Mouse (Mus musculus): Measurements from ENCODE around the gene Pycr2. TPM values are rescaled to one million over a fixed set of nuclear protein-coding genes. Genes with fewer than 3 reads are reported as not detected.

The Pycr2 gene
- polyA plus RNA-seq, 1 experiment from 2014 or later, result 113 TPM

DNA sequence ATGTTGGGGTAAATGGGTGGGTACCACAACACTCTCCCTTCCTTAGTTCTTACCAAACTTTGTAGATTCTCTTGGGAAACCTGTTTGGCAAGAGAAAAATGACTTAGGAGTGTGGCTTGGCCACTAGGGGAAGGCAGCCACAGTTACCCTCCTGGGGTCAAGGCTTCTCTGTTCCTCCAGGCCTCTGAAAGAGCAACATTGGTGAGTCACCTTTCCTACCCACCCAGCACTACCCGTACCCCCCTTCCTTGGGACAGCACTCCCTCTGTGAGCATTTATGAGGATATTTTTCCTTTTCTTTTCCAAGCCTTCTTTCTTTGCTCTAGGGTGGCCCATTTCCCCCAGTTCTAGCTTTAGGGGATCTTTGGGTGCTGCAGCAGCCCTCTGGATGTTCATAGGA, 39.8 kb downstream of the Pycr2 start:
- no peak for ATAC-seq (ENCODE audit: low FRiP score, low read depth)
- Histone ChIP-seq H3K36me3 (peaks cover 15% of the 10 kb centered on the region), H3K4me1 (peaks cover 59% of the 10 kb centered on the region), H3K4me2 (replicated peaks) (peak overlapping the region; percentile 87), H3K27ac (peak overlapping the region; percentile 95; the same call in 1 of the 2 replicates), H3K27me3 (peaks cover 24% of the 10 kb centered on the region), H3K4me3 (peak overlapping the region; percentile 90; the same call in 1 of the 2 replicates), H3K9me3 (no peaks in the 10 kb centered on the region), H3K9ac (no peak overlapping the region)
- WGBS, result 60% methylated on average over 1 of the region's 1 CpGs

- 61% methylated on average over 4 of the region's 4 CpGs for WGBS
- peak overlapping the region; percentile 60 for H3K4me2 ChIP-seq (replicated peaks)
- peak overlapping the region; percentile 13; the same call in 1 of the 2 replicates for H3K4me3 ChIP-seq
- peak overlapping the region; percentile 43; the same call in 1 of the 2 replicates for H3K9ac ChIP-seq
- peaks cover 59% of the 10 kb centered on the region for H3K4me1 ChIP-seq
- H3K27ac ChIP-seq, result peak overlapping the region; percentile 95
- H3K27me3 ChIP-seq, result peaks cover 24% of the 10 kb centered on the region
- ATAC-seq (ENCODE audit: low FRiP score, low read depth), result no peak
- peaks cover 22% of the 10 kb centered on the region for H3K36me3 ChIP-seq
- H3K9me3 ChIP-seq, result no peaks in the 10 kb centered on the region
Observed at GRCm38 (mm10) chr1:180944553-180944952, 40.5 kb downstream of the Pycr2 start.

DNA sequence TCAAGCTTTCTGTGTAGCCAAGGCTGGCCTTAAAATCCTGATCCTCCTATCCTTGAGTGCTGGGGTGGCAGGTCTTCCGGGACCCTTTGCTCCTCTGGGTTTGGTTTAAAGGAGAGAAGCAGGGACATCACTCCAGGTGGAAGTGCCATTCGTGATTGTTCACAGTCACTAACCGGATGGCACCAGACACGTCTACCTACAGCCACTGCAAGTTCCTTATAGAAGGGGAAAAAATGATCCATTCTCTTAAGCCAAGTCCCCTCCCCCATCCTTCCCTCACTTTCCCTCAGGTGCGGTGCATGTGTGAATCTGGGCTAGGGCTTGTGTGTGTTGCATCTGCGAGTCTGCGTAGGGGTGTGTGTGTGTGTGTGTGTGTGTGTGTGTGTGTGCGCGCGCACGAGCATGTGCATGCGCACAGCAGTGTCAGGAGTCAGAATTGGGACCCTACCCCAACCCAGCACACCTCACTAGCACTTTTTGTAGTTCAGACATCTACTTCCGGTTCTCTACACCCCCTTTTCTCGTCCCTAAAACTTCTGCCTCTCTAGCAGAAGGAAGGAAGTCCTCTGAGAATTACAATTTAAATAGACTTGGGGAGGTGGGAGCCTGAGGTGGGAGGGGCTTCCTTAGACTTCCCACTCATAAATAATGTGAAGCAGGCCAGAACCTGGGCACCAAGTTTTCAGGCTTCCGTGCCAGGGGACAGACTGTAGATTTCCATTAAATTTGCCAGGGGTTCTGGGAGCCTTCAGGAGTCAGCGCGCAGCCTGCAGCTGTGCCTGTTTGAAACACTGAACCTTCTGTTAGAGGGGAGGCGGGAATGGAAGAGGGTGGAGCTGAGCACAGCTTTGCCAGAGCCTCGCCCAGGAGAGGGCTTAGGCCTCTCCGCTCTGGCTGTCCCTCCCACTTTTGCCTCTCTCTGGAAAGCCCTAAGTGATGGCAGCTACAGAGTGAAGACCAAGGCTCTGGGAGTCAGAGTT, 41.2 kb downstream of the Pycr2 start:
- 19% methylated on average over 20 of the region's 20 CpGs for WGBS
- Histone ChIP-seq H3K4me3 (peak overlapping the region; percentile 13), H3K27me3 (peaks cover 18% of the 10 kb centered on the region), H3K9me3 (no peaks in the 10 kb centered on the region), H3K4me1 (peaks cover 59% of the 10 kb centered on the region), H3K9ac (peak overlapping the region; percentile 43), H3K4me2 (replicated peaks) (peak overlapping the region; percentile 60), H3K27ac (peak overlapping the region; percentile 95), H3K36me3 (peaks cover 29% of the 10 kb centered on the region)
- ATAC-seq (ENCODE audit: low FRiP score, low read depth), result peak; percentile 89

DNA sequence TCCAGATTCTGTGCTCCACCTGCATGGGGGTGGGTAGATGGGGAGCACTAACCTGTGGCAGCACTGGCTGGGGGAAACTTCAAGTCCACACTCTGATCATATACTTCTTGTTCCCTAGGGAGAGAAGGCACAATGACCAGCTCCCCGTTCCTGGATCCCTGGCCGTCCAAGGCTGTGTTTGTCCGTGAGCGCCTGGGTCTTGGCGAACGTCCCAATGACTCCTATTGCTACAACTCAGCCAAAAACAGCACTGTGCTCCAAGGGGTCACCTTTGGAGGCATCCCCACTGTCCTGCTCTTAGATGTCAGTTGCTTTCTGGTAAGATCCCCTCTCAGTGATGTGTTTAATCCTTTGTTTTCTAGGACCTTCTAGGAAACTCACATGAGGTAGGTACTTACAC, 42.4 kb downstream of the Pycr2 start:
- 81% methylated on average over 6 of the region's 6 CpGs for WGBS
- Histone ChIP-seq H3K27ac (peak overlapping the region; percentile 95), H3K9me3 (no peaks in the 10 kb centered on the region), H3K4me3 (no peak overlapping the region), H3K36me3 (peaks cover 34% of the 10 kb centered on the region), H3K4me1 (peaks cover 52% of the 10 kb centered on the region), H3K9ac (no peak overlapping the region), H3K4me2 (replicated peaks) (peak overlapping the region; percentile 60), H3K27me3 (peaks cover 7% of the 10 kb centered on the region; the same call in 1 of the 2 replicates)
- no peak for ATAC-seq (ENCODE audit: low FRiP score, low read depth)

- Histone ChIP-seq H3K27me3 (no peaks in the 10 kb centered on the region), H3K4me3 (no peak overlapping the region), H3K4me1 (peaks cover 7% of the 10 kb centered on the region; the same call in 1 of the 2 replicates), H3K36me3 (peaks cover 81% of the 10 kb centered on the region), H3K27ac (no peak overlapping the region), H3K9me3 (no peaks in the 10 kb centered on the region), H3K9ac (no peak overlapping the region), H3K4me2 (replicated peaks) (no peak overlapping the region)
- ATAC-seq (ENCODE audit: low FRiP score, low read depth), result no peak
- WGBS, result 77% methylated on average over 6 of the region's 6 CpGs
Observed at GRCm38 (mm10) chr1:180952085-180952746, 48.1 kb downstream of the Pycr2 start.

- no peak for ATAC-seq (ENCODE audit: low FRiP score, low read depth)
- H3K27ac ChIP-seq, result no peak overlapping the region
- H3K27me3 ChIP-seq, result no peaks in the 10 kb centered on the region
- H3K9ac ChIP-seq, result no peak overlapping the region
- H3K4me3 ChIP-seq, result no peak overlapping the region
- WGBS, result 91% methylated on average over 5 of the region's 5 CpGs
- H3K4me2 ChIP-seq (replicated peaks), result no peak overlapping the region
- no peaks in the 10 kb centered on the region for H3K9me3 ChIP-seq
- H3K36me3 ChIP-seq, result peaks cover 87% of the 10 kb centered on the region
- H3K4me1 ChIP-seq, result peaks cover 4% of the 10 kb centered on the region; the same call in 1 of the 2 replicates
Observed at GRCm38 (mm10) chr1:180952808-180953207, 48.7 kb downstream of the Pycr2 start.

GRCm38 (mm10) chr1:180956401-180956800, 52.3 kb downstream of the Pycr2 start:
- 93% methylated on average over 8 of the region's 8 CpGs for WGBS
- no peak overlapping the region for H3K27ac ChIP-seq
- H3K4me3 ChIP-seq, result no peak overlapping the region
- H3K36me3 ChIP-seq, result peaks cover 87% of the 10 kb centered on the region
- peaks cover 4% of the 10 kb centered on the region; the same call in 1 of the 2 replicates for H3K4me1 ChIP-seq
- H3K9ac ChIP-seq, result no peak overlapping the region
- H3K4me2 ChIP-seq (replicated peaks), result no peak overlapping the region
- ATAC-seq (ENCODE audit: low FRiP score, low read depth), result no peak
- H3K27me3 ChIP-seq, result no peaks in the 10 kb centered on the region
- H3K9me3 ChIP-seq, result no peaks in the 10 kb centered on the region

GRCm38 (mm10) chr1:180956973-180957381, 52.9 kb downstream of the Pycr2 start:
- Histone ChIP-seq H3K27me3 (no peaks in the 10 kb centered on the region), H3K9me3 (no peaks in the 10 kb centered on the region), H3K4me2 (replicated peaks) (no peak overlapping the region), H3K27ac (no peak overlapping the region), H3K4me1 (peaks cover 4% of the 10 kb centered on the region; the same call in 1 of the 2 replicates), H3K9ac (no peak overlapping the region), H3K4me3 (no peak overlapping the region), H3K36me3 (peaks cover 89% of the 10 kb centered on the region)
- ATAC-seq (ENCODE audit: low FRiP score, low read depth), result no peak
- 88% methylated on average over 8 of the region's 8 CpGs for WGBS

Other genes with a start within 250 kb of the Pycr2 start
- 0.34 and 0.46 TPM in 2 replicates for gene Mixl1, start 207.3 kb upstream of the Pycr2 start, polyA plus RNA-seq (2015; fragmentation: Nextera tagmentation; extraction: Ambion mirVana)
- 25.0 and 25.4 TPM in 2 replicates for gene Acbd3, start 178.2 kb upstream of the Pycr2 start, polyA plus RNA-seq (2015; fragmentation: Nextera tagmentation; extraction: Ambion mirVana)
- gene H3f3a, start 90.3 kb upstream of the Pycr2 start, polyA plus RNA-seq (2015; fragmentation: Nextera tagmentation; extraction: Ambion mirVana), result 3,132 and 3,199 TPM in 2 replicates
- 39.3 and 40.7 TPM in 2 replicates for gene Sde2, start 53.2 kb upstream of the Pycr2 start, polyA plus RNA-seq (2015; fragmentation: Nextera tagmentation; extraction: Ambion mirVana)
- gene Lefty2, start 11.2 kb upstream of the Pycr2 start, polyA plus RNA-seq (2015; fragmentation: Nextera tagmentation; extraction: Ambion mirVana), result 0.27 TPM in 2 replicates
- gene Lefty1, start 30.7 kb downstream of the Pycr2 start, polyA plus RNA-seq (2015; fragmentation: Nextera tagmentation; extraction: Ambion mirVana), result 1.8 and 2.2 TPM in 2 replicates
- gene Tmem63a, start 38.1 kb downstream of the Pycr2 start, polyA plus RNA-seq (2015; fragmentation: Nextera tagmentation; extraction: Ambion mirVana), result 16.2 and 17.7 TPM in 2 replicates
- 4.2 and 4.3 TPM in 2 replicates for gene Ephx1, start 116.6 kb downstream of the Pycr2 start, polyA plus RNA-seq (2015; fragmentation: Nextera tagmentation; extraction: Ambion mirVana)
- gene 9130409I23Rik, start 146.9 kb downstream of the Pycr2 start, polyA plus RNA-seq (2015; fragmentation: Nextera tagmentation; extraction: Ambion mirVana), result not detected in 2 replicates
- gene Nvl, start 239.9 kb downstream of the Pycr2 start, polyA plus RNA-seq (2015; fragmentation: Nextera tagmentation; extraction: Ambion mirVana), result 49.0 and 52.5 TPM in 2 replicates
- 94.1 and 96.1 TPM in 2 replicates for gene Cnih4, start 240.4 kb downstream of the Pycr2 start, polyA plus RNA-seq (2015; fragmentation: Nextera tagmentation; extraction: Ambion mirVana)

All from limb, embryonic 13.5 days (tissue).